Mouse (Mus musculus): ENCODE results near the gene Msl1. TPM values are rescaled to one million over a fixed set of nuclear protein-coding genes. Genes with fewer than 3 reads are reported as not detected.

Msl1 gene
- polyA plus RNA-seq, 1 experiment = 123 TPM

DNA sequence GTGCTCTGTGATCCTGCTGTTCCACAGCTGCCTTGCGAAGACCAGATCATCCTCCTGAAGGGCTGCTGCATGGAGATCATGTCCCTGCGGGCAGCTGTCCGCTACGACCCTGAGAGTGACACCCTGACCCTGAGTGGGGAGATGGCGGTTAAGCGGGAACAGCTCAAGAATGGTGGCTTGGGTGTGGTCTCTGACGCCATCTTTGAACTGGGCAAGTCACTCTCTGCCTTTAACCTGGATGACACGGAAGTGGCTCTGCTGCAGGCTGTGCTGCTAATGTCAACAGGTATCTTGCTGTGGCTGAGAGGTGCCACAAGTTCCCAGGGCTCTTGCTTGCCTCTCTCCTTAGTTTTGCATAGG is 31.8 kb upstream of the Msl1 start:
- no peak for DNase-seq (ENCODE audit: extremely low spot score in 1 of 2, low spot score in 1 of 2)

DNA sequence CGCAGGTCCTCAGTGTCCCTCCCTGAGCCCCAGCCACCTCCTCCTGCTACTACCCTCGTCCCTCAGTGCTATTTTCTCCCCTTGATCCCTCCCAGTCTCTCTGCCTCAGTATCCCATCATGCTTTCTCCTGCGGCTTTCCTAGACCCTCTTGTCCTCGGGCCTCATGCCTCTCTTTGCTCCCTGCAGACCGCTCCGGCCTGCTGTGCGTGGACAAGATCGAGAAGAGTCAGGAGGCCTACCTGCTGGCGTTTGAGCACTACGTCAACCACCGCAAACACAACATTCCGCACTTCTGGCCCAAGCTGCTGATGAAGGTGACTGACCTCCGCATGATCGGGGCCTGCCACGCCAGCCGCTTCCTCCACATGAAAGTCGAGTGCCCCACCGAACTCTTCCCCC is 31.2 kb upstream of the Msl1 start:
- no peak for DNase-seq (ENCODE audit: extremely low spot score in 1 of 2, low spot score in 1 of 2)

DNA sequence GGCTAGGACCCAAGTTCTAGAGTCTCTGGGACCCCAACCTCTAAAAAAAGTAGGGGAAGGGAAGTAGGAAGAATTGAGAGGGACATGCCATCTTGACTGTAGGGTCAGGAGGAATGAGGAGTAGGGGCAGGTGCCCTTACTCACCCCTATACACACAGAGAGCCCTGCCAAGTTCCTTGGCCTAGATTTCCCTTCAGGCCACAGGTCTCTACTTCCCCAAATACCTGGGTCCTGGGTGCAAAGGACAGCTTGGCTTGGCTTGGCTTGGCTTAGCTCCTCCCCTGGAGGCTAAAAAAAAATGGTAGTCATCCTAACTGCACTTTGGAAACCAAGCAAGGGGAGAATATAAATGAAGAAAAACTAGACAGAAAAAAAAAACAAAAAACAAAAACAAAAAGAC is 30.6 kb upstream of the Msl1 start:
- no peak for DNase-seq (ENCODE audit: extremely low spot score in 1 of 2, low spot score in 1 of 2)

DNA sequence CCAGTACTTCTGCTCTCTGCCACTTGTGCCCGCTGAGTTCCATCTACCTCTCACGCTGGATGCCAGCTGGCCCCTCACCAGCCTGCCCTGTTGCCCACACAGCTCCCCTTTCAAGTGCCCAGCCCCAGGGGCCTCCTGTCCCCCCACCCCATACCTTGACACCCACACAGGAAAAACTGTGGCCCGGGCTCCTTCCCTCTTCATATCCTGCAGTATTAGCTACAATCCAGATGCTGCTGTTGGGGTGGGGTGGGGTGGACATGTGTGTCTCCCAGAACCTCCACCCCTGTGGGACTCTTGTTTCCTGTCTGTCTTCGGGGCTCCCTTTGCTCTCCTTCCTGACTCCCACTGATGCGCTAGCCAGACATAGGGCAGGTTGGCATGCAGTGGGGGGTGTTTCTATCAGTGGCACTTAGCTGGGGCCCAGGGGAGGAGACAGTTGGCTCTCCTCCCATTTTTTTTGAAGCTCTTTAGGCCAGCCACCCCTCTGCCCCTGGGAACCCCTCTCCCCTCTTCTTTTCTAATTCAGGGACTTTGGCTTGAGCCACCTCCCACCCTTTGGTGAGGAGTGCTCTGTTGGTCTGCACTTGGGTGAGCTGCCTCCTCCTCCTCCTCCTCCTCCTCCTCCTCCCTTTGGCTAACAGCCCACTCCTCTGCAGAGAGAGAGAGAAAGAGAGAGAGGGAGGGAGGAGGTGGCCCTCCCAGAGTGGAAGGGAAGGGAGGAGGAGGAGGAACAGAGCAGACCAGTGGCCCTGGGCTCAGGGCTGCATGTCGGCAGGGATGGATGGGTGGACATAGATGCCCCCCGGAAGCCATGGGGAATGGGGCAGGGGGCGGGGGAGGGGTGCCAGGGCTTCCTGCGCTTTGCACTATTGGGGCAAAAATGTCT is 29.7 kb upstream of the Msl1 start:
- no peak for DNase-seq (ENCODE audit: extremely low spot score in 1 of 2, low spot score in 1 of 2)

DNA sequence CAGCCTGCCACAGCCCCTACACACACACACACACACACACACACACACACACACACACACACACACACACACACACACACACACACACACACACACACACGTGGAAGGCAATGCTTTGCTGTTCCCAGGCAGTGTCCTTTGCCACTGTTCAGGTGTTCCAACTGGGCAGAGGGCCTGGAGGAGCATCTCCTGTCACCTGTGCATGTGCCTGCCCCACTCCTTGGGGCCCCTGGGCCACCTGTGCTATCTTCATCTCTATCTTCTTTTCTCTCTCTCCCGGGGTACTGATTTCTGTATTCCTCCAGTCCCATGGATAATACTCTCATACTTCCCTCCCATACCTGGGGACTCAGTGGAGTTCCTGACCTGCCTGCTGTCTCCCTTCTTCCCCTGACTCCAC is 29.0 kb upstream of the Msl1 start:
- DNase-seq (ENCODE audit: extremely low spot score in 1 of 2, low spot score in 1 of 2) = no peak

DNA sequence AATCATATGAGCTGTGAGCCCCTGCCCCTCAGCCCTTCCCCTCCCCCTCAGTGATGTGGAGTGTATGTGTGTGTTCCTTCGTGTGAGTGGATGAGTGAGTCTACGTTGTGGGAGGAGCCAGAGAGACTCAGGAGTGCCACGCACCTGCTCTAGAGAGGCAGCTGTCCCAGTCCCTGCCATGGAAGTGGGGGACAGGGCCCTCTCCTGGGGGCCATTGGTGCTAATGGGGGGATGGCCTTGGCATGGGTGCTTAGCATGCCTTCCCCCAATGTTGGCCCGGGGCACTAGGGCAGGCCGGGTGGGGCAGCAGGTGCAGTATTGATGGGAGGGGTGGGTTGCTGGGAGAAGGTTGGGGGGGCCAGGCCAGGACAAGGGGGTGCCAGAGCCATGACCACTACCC is 28.5 kb upstream of the Msl1 start:
- DNase-seq (ENCODE audit: extremely low spot score in 1 of 2, low spot score in 1 of 2) = no peak

DNA sequence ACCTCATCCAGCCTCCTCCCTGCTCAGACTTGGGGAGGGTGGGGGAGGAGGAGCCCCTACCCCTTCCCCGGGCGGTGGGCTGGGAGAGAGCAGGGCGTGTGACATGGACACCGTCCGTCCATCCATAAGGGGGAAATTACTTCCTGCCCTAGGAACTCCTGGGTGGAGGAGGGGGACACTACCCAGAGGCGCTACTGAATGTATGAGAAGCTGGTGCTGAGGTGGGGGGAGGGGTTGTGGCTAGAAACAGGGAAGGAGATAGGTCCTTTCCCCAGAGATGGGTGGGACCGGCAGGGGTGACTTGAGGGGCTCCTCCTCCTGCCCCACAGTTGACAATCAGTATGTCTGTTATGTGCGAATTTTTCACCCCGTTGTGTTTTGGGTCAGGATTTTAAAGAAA is 28.0 kb upstream of the Msl1 start:
- DNase-seq (ENCODE audit: extremely low spot score in 1 of 2, low spot score in 1 of 2) = peak in 1 of 2 experiments; percentile 66

DNA sequence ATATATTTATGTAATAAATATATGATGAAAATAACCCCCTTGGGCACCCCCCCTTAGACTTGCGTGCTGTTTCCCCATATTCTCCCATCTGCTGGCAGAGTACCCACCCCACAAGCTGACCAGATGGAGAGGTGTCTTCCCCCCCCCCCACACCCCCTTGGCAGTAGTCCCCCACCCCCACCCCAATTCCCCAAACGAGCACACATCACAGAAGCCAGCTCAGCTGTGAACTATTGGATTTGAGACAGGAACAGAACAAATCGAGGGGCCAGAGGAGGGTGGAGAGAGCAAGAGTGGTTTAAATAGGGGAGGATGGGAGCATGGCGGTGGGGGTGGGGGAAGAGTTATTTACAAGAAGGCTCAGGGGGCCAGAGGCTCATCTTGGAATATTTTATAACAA is 27.6 kb upstream of the Msl1 start:
- no peak for DNase-seq (ENCODE audit: extremely low spot score in 1 of 2, low spot score in 1 of 2)

DNA sequence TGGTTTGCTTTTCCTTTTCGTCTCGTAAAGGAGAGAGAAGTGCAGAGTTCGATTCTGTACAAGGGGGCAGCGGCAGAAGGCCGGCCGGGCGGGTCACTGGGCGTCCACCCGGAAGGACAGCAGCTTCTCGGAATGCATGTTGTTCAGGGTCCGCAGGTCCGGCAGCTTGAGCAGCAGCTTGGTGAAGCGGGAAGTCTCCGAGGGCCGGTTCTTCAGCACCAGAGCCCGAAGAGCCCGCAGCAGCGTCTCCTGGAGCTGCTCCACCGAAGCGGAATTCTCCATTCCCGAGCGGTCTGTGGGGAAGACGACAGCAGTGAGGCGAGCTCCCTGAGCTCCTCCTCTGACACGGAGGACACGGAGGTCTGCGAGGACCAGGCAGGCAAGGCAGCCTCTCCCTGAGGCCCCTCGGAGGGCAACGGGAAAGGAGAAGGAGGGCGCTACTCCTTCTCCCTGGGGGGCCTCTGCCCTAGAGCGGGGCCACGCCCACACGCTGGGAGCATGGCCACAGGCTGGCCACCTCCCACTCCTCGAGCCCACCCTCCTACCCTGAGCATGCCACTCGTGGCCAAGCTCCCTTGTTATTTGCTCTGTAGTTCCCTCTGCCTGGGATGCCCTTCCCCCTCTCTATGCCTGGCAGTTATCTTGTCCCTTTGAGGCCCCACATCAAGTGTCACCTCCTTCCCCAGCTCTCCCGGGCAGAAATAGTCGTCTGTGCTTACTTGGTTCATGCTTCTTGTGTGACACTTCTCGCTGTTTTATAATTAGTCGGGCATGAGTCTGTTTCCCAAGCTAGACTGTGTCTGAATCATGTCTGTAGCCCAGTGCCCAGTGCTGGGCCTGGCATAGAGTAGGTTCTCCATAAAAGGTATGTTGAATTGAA is 26.9 kb upstream of the Msl1 start:
- DNase-seq (ENCODE audit: extremely low spot score in 1 of 2, low spot score in 1 of 2) = peak in 1 of 2 experiments; percentile 53

DNA sequence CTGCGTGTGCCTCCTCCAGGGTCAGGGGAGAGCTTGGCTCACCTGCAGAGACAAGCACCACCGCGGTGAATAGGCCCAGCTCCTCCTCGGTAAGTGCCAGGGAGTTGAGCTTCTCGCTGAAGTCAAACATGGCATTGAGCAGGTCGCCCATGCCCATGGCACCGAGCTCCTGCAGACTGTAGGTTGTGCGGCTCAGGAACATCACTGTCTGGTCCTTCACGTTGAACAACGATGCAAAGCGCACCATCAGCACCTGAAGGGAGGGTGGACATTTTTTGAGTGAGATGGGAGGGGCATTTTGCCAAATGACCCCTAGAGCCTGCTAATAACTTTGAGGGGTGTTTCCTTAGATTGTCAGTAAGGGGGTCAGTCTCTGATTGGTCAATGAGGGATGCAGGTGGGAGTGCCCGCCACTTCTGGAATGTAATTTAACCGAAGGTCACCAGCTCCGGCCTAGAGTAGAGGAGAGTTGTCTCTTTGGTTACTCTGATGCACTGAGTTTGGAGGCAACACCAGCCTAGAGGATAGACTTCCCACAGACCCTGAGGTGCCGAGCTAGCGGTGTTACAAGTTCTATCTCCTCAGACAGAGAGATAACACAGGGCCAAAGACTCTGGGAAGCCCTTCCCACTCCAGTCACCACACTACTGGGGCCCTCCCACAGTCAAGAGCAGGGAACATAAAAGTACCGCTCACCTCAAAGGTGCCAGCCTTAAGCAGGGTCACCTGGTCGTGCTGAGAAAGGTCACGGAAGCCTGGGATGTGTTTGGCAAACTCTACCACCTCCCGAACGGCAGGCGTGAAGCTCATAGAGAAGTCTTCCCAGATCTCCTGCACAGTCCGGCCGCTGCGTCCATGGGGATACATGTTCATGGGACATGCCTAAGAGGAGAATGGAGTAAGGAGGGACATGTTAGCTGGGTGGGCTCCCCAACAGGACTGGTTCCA is 26.0 kb upstream of the Msl1 start:
- DNase-seq (ENCODE audit: extremely low spot score in 1 of 2, low spot score in 1 of 2) = no peak

DNA sequence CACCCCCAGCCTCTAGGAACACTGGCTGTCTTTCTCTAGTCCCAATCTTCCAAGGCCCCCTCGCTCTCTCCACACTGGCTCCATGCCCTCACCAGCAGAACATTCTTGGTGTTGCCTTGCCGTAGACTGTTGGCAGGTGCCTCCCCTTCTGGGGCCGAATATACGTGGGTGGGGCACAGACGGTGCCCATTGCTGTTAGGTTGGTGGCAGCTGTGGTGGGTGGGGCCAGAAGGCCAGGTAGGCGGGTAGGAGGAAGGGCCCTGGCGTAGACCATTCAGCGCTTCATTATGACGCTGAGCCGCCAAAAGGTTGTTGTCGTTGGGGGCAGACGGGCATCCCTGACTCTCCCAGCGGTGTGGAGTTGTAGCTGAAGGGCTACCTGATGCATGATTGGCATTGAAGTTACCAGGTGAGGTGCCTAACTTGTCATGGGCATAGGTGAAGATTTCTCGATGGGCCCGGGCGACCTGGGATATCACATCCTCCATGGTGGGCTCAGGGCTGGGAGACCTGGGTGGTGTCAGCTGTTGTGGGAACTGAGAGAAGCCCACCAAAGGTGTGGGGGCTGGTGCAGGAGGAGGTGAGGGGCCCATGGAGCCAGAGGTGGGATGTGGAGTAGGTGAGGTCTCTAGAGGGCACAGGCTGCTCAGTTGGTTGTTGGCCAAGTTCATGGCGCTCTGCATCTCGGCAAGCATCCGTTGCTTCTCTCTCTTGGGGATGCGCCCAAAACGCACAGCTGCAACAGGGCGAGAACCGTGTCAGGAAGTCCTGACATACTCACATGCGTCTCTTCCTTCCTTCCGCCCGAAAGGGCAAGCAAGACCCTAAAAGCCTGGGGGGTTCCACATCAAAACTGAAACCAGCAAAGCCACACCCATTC is 25.0 kb upstream of the Msl1 start:
- DNase-seq (ENCODE audit: extremely low spot score in 1 of 2, low spot score in 1 of 2) = peak in 1 of 2 experiments; percentile 76

DNA sequence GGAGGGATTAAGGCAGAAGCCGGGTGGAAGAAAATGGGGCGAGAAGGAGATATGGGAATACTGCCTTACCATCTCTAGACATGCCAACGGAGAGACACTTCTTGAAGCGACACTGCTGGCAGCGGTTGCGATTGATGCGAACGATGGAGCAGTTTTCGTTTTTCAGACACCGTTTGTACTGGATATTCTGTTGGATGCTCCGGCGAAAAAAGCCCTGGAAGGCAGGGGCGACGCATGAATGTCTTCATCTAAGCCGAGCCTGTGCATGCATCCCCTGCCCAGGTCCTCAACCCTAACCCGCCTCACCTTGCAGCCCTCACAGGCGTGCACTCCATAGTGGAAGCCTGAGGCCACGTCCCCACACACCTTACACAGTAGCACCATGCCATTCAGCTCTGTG is 24.2 kb upstream of the Msl1 start:
- no peak for DNase-seq (ENCODE audit: extremely low spot score in 1 of 2, low spot score in 1 of 2)

DNA sequence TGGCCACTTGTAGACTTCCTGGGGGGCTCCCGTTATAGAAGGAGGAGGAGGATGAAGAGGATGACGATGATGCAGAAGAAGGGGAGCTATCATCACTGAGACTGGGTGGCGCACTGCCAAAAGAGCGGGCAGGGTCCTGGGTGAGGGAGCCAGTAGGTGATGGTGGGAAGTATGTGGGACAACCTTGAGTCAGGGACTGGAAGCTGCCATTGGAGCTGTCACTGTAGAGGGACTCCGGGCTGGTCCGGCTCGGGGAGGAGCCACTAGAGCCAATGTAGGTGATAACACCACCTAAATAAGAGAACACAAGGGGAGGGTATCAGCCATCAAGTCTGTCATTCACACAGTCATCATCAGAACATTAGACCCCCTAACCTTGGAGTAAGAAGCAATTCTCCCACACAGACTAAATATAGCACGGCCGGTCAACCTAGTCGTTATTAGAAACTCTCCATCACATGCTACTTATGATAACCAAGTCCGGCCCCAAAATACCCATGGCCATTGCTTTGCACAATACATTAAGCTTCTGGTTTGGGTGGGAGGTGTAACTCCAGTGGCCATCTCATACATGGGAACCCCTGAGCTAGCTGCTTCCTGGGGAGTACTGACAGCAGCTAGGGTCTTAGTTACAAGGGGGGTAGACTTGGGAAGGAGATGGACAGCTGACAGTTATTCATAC is 23.3 kb upstream of the Msl1 start:
- DNase-seq (ENCODE audit: extremely low spot score in 1 of 2, low spot score in 1 of 2) = peak in 1 of 2 experiments; percentile 36

DNA sequence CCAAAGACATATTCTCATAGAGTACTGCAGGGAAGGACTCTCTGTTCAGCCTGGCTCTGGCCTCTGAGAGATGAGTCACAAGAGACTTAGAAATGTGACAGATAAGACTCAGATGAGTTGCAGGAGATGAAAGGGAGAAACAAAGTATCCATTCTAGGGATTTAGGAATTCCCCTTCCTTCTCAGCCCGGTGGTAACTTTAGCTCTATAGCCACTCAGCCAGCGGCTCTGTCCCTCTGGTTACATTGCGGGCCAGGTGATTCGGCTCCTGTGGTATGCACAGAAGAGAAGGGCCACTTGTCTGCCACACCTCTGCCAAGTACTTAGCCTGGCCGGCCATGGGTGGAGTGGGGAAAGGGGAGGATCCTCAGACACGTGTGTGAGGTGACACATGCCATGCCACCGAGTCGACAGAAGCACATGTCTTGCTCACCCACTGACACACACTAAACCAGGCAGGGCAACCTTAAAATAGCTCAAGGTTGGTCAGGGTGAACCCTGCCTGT is 22.6 kb upstream of the Msl1 start:
- DNase-seq (ENCODE audit: extremely low spot score in 1 of 2, low spot score in 1 of 2) = peak in 1 of 2 experiments; percentile 50

DNA sequence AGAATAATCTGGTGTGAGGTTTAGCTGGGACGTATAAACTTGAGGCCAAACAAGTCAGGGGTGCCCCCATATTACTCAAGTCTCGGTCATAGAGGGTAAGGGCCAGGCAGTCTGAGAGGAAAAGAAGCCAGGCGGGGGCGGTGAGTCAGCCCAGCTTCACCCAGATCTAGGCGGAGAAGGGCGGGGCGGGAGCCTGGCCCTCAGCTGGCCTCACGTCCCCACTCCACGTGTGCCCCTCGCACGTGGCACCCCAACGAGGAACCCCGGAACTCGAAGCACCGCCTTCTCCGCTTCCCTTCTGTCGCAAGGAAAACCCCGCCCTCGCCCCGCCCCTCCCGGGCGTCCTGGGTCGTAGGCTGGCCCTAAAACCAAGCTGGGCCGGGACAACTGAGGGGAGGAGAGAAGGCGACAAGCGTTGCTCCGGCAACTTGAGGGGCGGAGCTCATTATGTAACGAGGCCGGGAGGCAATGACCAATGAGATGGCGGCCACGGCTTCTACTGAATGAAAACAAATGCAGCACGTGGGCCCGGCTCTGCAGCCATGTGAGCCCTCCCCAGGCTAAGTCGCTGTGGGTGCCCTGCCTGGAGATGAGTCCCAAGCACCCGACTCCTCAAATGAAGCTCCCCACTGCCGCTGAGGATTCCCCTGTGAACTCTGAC is 21.6 kb upstream of the Msl1 start:
- DNase-seq (ENCODE audit: extremely low spot score in 1 of 2, low spot score in 1 of 2) = peak; percentile 100

DNA sequence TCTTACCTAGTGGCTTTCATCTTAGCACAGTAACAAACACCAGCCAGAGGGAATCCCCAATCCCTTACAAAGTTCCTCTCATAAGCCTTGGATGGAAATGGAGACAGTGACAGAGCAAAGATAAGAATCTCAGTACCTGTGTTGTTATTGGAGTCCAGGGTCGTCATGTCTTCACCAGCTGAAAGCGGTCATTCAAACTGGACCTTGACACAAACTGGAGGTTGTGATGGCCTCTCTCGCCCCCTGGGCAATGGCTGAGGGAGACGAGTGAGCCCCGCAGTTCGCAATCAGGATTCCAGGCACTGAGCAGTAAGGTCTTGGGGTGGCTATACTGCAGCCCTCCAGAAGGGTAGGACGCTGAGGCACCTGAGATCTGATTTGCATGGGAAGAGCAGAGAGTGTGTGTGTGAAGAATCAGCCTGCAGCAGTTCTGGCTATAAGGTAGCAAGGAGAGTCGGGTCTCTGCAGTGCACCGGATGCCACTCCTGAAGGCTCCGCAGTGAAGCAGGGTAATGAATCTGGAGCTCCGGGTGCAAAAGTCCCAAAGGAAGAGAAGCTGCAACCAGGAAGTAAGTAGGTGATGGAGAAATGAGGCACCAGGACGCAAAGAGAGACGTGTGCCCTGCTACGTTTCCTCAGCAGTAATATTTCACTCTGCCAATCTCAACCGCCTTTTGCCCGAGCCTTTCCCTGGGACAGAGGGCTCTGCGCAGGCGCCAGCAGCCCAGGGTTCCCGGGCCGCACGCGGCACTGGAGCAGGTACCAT is 20.6 kb upstream of the Msl1 start, which contains the start of gene Nr1d1:
Gene Nr1d1 (minus strand): TSS at position 752 of the 766 bp plus-strand sequence.
- DNase-seq (ENCODE audit: extremely low spot score in 1 of 2, low spot score in 1 of 2) = no peak

DNA sequence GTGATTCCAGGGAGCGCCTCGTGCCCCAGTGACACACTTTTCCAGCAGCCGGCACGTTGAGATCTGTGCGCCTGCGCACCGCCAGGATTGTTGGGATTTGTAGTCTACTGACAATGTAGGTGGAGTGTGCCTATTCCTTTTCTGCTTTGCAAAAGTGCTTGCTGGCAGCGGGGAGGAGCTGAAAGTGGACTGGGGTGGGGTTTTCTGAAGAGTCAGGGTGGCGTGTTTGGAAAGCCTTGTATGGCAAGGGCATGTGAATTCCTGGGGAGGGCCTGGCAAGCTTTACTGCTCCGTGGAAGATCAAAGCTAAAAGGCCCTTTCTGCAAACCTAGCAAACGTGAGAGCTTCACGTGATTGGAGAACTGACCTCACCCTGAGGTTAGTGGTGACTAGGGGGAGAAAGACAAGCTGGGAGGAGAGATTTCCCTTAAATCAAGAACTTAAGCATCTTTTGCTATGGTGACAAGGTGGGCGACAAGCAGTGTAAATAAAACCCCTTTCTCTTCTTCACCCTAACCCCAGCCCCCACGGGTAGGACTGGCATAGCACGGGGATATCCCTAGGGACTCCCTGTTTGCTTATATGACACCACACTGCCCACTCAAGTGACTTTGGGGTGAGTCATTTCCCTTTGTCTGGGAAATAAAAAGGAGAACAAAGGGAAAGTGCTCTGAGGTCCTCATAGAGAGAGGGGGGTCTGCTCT is 19.8 kb upstream of the Msl1 start:
- DNase-seq (ENCODE audit: extremely low spot score in 1 of 2, low spot score in 1 of 2) = peak; percentile 100

Data from frontal cortex, adult 2 months (tissue).